Mouse (Mus musculus): ENCODE data around the gene Golga4.

DNA sequence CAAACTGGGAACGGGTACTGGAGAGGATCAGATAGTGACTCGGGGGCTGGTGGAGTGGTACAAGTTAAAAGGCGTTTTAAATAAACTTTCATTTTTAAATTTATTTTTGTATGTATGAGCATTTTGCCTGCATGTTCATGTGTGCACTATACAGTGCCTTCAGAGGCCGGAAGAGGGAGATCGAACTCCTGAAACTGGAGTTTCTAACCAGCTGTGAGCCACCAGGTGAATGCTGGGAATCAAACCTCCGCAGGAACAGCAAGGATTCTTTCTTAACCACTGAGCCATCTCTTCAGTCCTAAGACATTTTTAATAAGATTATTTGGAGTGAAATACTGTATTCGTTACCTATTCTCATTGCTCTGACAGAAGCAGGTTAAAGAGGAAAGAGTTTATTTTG, 8.0 kb upstream of the Golga4 start:
- TF ChIP-seq CTCF (IDR thresholded peaks at IDR 0.05; ENCODE audit: borderline replicate concordance, insufficient read depth, low read length) (no peak), POLR2A (IDR thresholded peaks at IDR 0.05; ENCODE audit: low read depth, low read length) (no peak)
